Mouse (Mus musculus): ENCODE results near the gene Rps29. TPM values are rescaled to one million over a fixed set of nuclear protein-coding genes. Genes with fewer than 3 reads are reported as not detected.

The Rps29 gene
- polyA plus RNA-seq, 1 experiment, result 65.5 TPM

DNA sequence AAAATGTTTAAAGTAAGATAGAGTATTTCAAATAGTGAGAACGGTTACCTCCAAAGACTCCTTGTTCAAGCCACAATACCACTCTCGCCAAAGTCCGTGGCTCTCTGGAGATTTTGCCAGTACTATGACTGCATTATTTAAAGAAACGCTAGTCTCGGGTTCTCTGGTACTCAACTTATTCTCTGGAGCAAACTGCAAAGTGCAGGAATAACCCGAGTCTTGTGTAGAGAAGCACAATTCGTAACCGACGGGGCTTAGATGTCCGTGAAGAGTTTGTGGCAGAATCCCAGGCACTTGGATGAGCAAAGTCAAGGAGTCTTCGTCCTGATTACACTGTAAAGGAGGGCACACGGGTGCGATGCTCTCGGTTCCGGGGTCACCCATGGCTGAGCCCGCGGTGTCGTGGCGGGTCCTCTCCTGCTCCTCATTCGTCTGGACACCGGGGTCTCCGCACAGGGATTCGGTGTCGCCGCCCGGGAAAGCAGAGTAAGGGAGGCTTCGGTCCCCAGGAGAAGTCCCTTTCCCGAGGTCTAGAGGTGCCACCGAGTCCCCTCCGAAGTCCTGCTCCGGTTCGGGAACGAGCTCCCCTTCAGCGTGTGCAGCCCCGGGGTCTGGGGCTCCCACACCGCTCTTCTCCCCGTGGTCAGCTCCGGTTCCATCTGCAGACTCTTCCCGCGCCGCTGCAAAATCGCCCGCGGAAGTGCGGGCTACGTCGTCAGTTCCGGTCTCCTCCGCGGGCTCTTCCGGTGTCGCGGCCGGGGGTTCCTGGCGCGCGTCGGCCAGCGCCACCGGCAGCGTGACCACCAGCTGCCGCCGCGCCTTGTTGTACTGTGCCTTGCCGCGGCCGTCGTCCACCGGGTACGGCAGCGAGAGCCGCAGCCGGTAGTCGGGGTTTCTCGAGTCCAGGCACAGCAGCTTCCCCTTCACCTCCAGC lies 37.7 kb upstream of the Rps29 start, which contains the start of gene Gm49383:
Gene Gm49383, minus strand, starts transcription at position 661 of the 934 bp plus-strand sequence.
- no peaks in the 10 kb centered on the region for H3K9me3 ChIP-seq (ENCODE audit: control insufficient read depth, low read length)
- no peak for TF ChIP-seq GATA1 (IDR thresholded peaks at IDR 0.05; ENCODE audit: low read length)
- TF ChIP-seq TAL1 (IDR thresholded peaks at IDR 0.05; ENCODE audit: low read length), result no peak
- H3K4me3 ChIP-seq (replicated peaks), result peak within 1 kb of the TSS; percentile 70
- no peaks in the 10 kb centered on the region for H3K27me3 ChIP-seq (ENCODE audit: control insufficient read depth)
- peaks cover 40% of the 10 kb centered on the region for H3K4me1 ChIP-seq (ENCODE audit: control insufficient read depth)
- H3K36me3 ChIP-seq (ENCODE audit: control insufficient read depth), result peaks cover 49% of the 10 kb centered on the region

DNA sequence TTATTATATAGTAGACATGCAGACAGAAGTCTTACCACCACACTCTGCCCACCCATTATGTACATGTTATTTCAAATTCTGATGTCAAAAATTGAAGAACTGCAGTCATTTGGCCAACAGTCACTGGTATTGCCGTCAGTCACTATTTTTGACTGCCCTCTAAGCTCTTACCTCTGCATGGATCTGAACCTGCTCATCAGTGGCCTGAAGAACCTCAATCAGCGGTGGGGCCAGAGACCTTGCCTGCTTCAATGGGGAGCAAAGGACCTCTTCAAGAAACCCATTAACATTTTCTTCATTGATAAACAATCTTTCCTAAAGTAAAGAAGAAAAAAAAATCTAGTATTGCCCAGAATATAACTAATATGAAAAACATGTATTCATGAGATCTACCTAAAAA lies 33.7 kb upstream of the Rps29 start:
- TF ChIP-seq TAL1 (IDR thresholded peaks at IDR 0.05; ENCODE audit: low read length) (no peak), GATA1 (IDR thresholded peaks at IDR 0.05; ENCODE audit: low read length) (no peak)
- H3K36me3 ChIP-seq (ENCODE audit: control insufficient read depth), result peaks cover 58% of the 10 kb centered on the region
- H3K4me1 ChIP-seq (ENCODE audit: control insufficient read depth), result peaks cover 25% of the 10 kb centered on the region
- no peaks in the 10 kb centered on the region for H3K27me3 ChIP-seq (ENCODE audit: control insufficient read depth)
- no peak overlapping the region for H3K4me3 ChIP-seq (replicated peaks)
- no peaks in the 10 kb centered on the region for H3K9me3 ChIP-seq (ENCODE audit: control insufficient read depth, low read length)

DNA sequence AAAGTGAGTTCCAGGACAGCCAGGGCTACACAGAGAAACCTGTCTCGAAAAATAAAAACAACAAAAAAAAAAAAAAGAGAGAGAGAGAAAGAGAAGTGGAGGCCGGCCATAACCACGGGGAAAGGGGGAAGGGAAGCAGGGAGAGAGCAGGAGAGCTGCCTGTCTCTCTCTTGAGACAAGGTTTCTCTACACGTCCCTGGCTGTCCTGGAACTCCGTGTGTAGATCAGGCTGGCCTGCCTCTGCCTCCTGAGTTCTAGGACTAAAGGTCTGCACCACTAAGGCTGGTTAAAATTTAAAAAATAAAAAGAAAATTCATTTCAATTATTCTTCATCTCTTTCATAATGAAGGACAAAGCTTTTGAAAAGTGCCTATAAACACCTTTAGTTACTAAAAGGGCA lies 32.4 kb upstream of the Rps29 start:
- no peaks in the 10 kb centered on the region for H3K9me3 ChIP-seq (ENCODE audit: control insufficient read depth, low read length)
- H3K27me3 ChIP-seq (ENCODE audit: control insufficient read depth), result no peaks in the 10 kb centered on the region
- peaks cover 32% of the 10 kb centered on the region for H3K4me1 ChIP-seq (ENCODE audit: control insufficient read depth)
- peaks cover 68% of the 10 kb centered on the region for H3K36me3 ChIP-seq (ENCODE audit: control insufficient read depth)
- no peak overlapping the region for H3K4me3 ChIP-seq (replicated peaks)
- TF ChIP-seq TAL1 (IDR thresholded peaks at IDR 0.05; ENCODE audit: low read length) (no peak), GATA1 (IDR thresholded peaks at IDR 0.05; ENCODE audit: low read length) (no peak)

DNA sequence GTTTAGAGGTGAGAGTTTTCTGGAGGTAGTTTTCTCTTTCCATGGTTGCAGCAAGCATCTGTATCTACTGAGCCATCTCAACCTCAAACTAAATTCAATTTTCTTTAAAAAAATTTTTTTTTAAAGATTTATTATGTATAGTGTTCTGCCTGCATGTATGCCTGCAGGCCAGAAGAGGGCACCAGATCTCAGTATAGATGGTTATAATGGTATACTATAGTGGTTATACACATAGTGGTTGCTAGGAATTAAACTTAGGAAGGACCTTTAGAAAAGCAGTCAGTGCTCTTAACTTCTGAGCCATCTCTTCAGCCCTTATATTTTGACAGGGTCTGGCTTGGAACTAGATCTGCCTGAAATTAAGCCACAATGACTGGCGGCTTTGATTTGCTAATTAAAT lies 31.5 kb upstream of the Rps29 start:
- peaks cover 31% of the 10 kb centered on the region for H3K4me1 ChIP-seq (ENCODE audit: control insufficient read depth)
- TF ChIP-seq TAL1 (IDR thresholded peaks at IDR 0.05; ENCODE audit: low read length), result no peak
- TF ChIP-seq GATA1 (IDR thresholded peaks at IDR 0.05; ENCODE audit: low read length), result no peak
- no peaks in the 10 kb centered on the region for H3K27me3 ChIP-seq (ENCODE audit: control insufficient read depth)
- peaks cover 68% of the 10 kb centered on the region for H3K36me3 ChIP-seq (ENCODE audit: control insufficient read depth)
- H3K9me3 ChIP-seq (ENCODE audit: control insufficient read depth, low read length), result no peaks in the 10 kb centered on the region
- no peak overlapping the region for H3K4me3 ChIP-seq (replicated peaks)

DNA sequence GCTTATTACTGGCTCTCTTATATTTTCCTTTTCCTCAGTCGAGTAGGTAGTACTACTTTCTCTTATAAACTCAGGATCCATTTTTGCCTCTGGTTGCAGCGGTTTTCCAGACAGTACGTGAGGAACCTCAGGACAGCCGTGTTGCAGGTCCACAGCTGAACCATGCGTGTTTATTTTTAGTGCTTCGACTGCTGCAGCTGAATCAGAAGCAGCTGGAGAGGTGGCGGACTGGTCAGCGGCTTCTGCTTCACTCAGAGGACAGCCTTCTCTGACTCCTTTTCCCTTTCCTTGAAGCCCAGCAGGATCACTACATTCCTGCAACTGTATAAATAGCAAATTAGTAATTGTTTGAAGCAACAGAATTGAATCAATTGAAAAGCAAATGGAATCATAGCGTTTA lies 31.1 kb upstream of the Rps29 start:
- no peak overlapping the region for H3K4me3 ChIP-seq (replicated peaks)
- H3K36me3 ChIP-seq (ENCODE audit: control insufficient read depth), result peaks cover 71% of the 10 kb centered on the region
- no peaks in the 10 kb centered on the region for H3K27me3 ChIP-seq (ENCODE audit: control insufficient read depth)
- no peak for TF ChIP-seq GATA1 (IDR thresholded peaks at IDR 0.05; ENCODE audit: low read length)
- no peak for TF ChIP-seq TAL1 (IDR thresholded peaks at IDR 0.05; ENCODE audit: low read length)
- peaks cover 33% of the 10 kb centered on the region for H3K4me1 ChIP-seq (ENCODE audit: control insufficient read depth)
- no peaks in the 10 kb centered on the region for H3K9me3 ChIP-seq (ENCODE audit: control insufficient read depth, low read length)

DNA sequence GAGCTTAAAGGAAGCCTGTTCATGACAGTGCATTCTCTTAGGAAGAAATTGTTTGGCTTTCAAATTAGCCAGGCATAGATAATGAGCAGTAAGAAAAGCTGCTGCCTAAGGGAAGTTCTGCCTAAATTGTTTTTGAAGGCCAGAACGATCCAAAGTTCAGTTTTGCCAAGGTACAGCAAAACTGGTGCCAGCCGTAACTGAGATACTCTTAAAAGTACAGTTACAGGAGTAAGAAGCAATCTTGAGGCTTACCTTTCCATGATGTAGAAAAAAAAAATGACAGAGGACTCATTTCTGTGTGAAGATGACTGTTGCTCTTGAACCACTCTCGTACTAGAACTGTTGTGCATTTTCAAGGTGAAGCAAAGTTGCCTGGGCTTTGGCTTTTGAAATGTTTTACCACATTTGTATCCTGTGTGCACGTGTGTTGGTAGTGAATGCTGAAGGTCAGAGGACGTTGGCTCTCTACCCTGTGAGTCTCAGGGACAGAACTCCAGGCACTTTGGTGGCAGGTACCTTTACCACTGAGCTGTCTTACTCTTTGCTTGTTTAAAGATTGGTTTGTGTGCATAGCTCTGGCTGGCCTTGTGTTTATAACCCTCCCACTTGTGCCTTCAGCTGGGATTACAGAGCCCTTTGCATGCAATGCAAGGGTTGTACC lies 28.0 kb upstream of the Rps29 start:
- Histone ChIP-seq H3K4me3 (replicated peaks) (no peak overlapping the region), H3K4me1 (ENCODE audit: control insufficient read depth) (peaks cover 40% of the 10 kb centered on the region), H3K27me3 (ENCODE audit: control insufficient read depth) (no peaks in the 10 kb centered on the region), H3K36me3 (ENCODE audit: control insufficient read depth) (peaks cover 58% of the 10 kb centered on the region), H3K9me3 (ENCODE audit: control insufficient read depth, low read length) (no peaks in the 10 kb centered on the region)
- no peak for TF ChIP-seq TAL1 (IDR thresholded peaks at IDR 0.05; ENCODE audit: low read length)
- no peak for TF ChIP-seq GATA1 (IDR thresholded peaks at IDR 0.05; ENCODE audit: low read length)

DNA sequence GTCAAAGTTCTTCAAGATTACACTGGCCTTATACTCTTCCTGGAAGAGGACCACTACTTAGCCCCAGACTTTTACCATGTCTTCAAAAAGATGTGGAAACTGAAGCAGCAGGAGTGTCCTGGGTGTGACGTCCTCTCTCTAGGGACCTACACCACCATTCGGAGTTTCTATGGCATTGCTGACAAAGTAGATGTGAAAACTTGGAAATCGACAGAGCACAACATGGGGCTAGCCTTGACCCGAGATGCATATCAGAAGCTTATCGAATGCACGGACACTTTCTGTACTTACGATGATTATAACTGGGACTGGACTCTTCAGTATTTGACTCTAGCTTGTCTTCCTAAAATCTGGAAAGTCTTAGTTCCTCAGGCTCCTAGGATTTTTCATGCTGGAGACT lies 26.4 kb upstream of the Rps29 start:
- peaks cover 57% of the 10 kb centered on the region for H3K36me3 ChIP-seq (ENCODE audit: control insufficient read depth)
- H3K4me1 ChIP-seq (ENCODE audit: control insufficient read depth), result peaks cover 42% of the 10 kb centered on the region

DNA sequence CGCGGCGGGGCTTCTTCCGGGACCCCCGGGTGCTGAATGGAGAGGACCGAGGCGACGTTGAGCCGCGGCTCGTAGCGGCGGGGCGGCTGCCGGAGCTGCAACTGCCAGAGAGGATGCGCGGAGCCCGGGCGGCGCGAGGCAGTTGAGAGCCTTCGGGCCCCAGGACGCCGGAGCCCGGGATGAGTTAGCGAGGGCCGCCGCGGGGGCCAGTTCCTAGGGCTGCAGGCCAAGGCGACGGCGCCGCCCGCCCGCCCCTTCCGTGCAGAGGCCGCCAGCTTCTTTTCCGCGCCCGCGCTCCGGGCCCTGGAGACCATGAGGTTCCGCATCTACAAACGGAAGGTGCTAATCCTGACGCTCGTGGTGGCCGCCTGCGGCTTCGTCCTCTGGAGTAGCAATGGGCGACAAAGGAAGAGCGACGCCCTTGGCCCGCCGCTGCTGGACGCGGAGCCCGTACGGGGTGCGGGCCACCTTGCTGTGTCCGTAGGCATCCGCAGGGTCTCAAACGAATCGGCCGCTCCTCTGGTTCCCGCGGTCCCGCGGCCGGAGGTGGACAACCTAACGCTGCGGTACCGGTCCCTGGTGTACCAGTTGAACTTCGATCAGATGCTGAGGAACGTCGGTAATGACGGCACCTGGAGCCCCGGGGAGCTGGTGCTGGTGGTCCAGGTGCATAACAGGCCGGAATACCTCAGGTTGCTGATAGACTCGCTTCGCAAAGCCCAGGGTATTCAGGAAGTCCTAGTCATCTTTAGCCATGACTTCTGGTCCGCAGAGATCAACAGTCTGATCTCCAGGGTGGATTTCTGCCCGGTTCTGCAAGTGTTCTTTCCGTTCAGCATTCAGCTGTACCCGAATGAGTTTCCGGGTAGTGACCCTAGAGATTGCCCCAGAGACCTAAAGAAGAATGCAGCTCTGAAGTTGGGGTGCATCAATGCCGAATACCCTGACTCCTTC lies 25.6 kb upstream of the Rps29 start:
- no peaks in the 10 kb centered on the region for H3K9me3 ChIP-seq (ENCODE audit: control insufficient read depth, low read length)
- H3K4me3 ChIP-seq (replicated peaks), result peak overlapping the region; percentile 97
- peaks cover 56% of the 10 kb centered on the region for H3K36me3 ChIP-seq (ENCODE audit: control insufficient read depth)
- TF ChIP-seq GATA1 (IDR thresholded peaks at IDR 0.05; ENCODE audit: low read length) (no peak; the same call in 1 of the 2 replicates), TAL1 (IDR thresholded peaks at IDR 0.05; ENCODE audit: low read length) (no peak)
- H3K27me3 ChIP-seq (ENCODE audit: control insufficient read depth), result no peaks in the 10 kb centered on the region
- H3K4me1 ChIP-seq (ENCODE audit: control insufficient read depth), result peaks cover 42% of the 10 kb centered on the region

More for the DNA sequence above, 26.4 kb upstream of the Rps29 start:
- Histone ChIP-seq H3K9me3 (ENCODE audit: control insufficient read depth, low read length) (no peaks in the 10 kb centered on the region), H3K4me3 (replicated peaks) (peak overlapping the region; percentile 97), H3K27me3 (ENCODE audit: control insufficient read depth) (no peaks in the 10 kb centered on the region)
- no peak for TF ChIP-seq TAL1 (IDR thresholded peaks at IDR 0.05; ENCODE audit: low read length)
- TF ChIP-seq GATA1 (IDR thresholded peaks at IDR 0.05; ENCODE audit: low read length), result no peak
